32 mouse cellular contexts compared by ENCODE assay signal in the genomic region with DNA sequence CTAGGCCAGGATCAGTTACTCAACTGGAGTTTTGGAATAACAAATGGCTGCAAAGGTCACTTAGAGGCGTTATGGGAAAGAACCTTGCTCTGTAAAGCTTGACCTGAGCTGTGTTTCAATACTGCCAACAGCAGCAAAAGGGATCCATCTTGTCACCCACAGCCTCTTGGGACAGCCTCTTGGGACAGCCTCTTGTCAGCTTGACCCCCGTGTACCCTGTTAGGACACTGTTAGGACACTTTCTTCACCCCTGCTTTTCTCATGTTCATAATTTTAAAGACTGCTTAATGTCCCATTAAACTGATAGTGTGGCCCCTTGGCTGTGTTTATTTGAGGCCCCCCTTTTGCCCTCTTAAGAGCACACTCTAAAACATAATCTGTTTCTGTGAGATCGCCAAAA. TPM values are rescaled to one million over a fixed set of nuclear protein-coding genes. Genes with fewer than 3 reads are reported as not detected.
DNase-seq lines count a peak whose midpoint lies in the region; ATAC-seq and TF ChIP-seq lines count a peak whose summit lies in the region.
"Had no signal": no experiment of that assay in that cellular context is flagged by ENCODE, and none has a peak within 500 bp of the region (broad histone marks: within the 10 kb centered on the region; RNA-seq: fewer than 3 reads in every experiment).

No protein-coding gene starts in this region.

- TF ChIP-seq CTCF in gastrocnemius, adult 2 months (IDR thresholded peaks at IDR 0.05) = no peak
- no peak for TF ChIP-seq CTCF in lung, postnatal 0 days (IDR thresholded peaks at IDR 0.05)

- no peak for TF ChIP-seq EP300 in lung, postnatal 0 days (IDR thresholded peaks at IDR 0.05)

- ATAC-seq in lung, postnatal 0 days = peak; percentile 27; the same call in 1 of the 2 replicates
- peak; percentile 86 for ATAC-seq in kidney, embryonic 16.5 days (ENCODE audit: low FRiP score, low TSS enrichment)
- no peak for ATAC-seq in cerebellum, adult (ENCODE audit: insufficient number of reproducible peaks, low FRiP score, low TSS enrichment)
- ATAC-seq: intestine, embryonic 16.5 days; Patski had no signal

- H3K9ac ChIP-seq in lung, postnatal 0 days (replicated peaks; ENCODE audit: low read depth) = no peak overlapping the region
- H3K9ac ChIP-seq in kidney, embryonic 16.5 days (replicated peaks; ENCODE audit: low read length) = no peak overlapping the region
- H3K9ac ChIP-seq: forebrain, embryonic 12.5 days; hindbrain, embryonic 13.5 days; liver, embryonic 15.5 days had no signal

- no peak for DNase-seq in gastrocnemius, adult 2 months
- DNase-seq in gastrocnemius, adult 18-20 months (ENCODE audit: low spot score) = no peak
- DNase-seq in lung, postnatal 0 days (ENCODE audit: low spot score) = peak; percentile 44
- no peak for DNase-seq in lung, postnatal 4 days
- no peak for DNase-seq in cerebellum, adult 9-10 months
- DNase-seq in spleen, postnatal 10 days (ENCODE audit: low spot score in 2 of 2) = no peak
- DNase-seq: adrenal gland, adult 2 months; cerebellum, adult 18-20 months; cerebellum, postnatal 14 days; gastrocnemius, postnatal 25 days; heart, adult 18-20 months; heart, postnatal 4 days; layer of hippocampus, postnatal 36 days; left cerebral cortex, postnatal 4 days; liver; midbrain, embryonic 14.5 days; right cerebral cortex, postnatal 25 days had no signal

- peaks cover 16% of the 10 kb centered on the region; the same call in 1 of the 2 replicates for H3K4me1 ChIP-seq in lung, postnatal 0 days (ENCODE audit: insufficient read depth, low read depth, low read length)
- peaks cover 16% of the 10 kb centered on the region for H3K4me1 ChIP-seq in kidney, embryonic 16.5 days (ENCODE audit: insufficient read depth, low read length)
- H3K4me1 ChIP-seq: forebrain, embryonic 12.5 days; liver, embryonic 15.5 days had no signal

- H3K4me3 ChIP-seq in gastrocnemius, adult 2 months = no peak overlapping the region
- no peak overlapping the region for H3K4me3 ChIP-seq in lung, postnatal 0 days (ENCODE audit: low read depth, low read length)
- no peak overlapping the region for H3K4me3 ChIP-seq in kidney, embryonic 16.5 days (ENCODE audit: low read length)
- H3K4me3 ChIP-seq: erythroblast, embryonic 14.5 days; forebrain, embryonic 12.5 days; hindbrain, embryonic 13.5 days; liver, embryonic 15.5 days had no signal

- H3K9me3 ChIP-seq in lung, postnatal 0 days (ENCODE audit: low read length) = no peaks in the 10 kb centered on the region
- no peaks in the 10 kb centered on the region for H3K9me3 ChIP-seq in kidney, embryonic 16.5 days (ENCODE audit: low read length)
- H3K9me3 ChIP-seq: forebrain, embryonic 12.5 days; hindbrain, embryonic 13.5 days; liver, embryonic 15.5 days had no signal

- no peaks in the 10 kb centered on the region for H3K27me3 ChIP-seq in lung, postnatal 0 days (replicated peaks; ENCODE audit: insufficient read depth, low read length)
- H3K27me3 ChIP-seq in kidney, embryonic 16.5 days (ENCODE audit: insufficient read depth, low read length) = 0 out of 2 replicates have a peak, but pooled peaks cover 2% of the 10 kb centered on the region
- H3K27me3 ChIP-seq: forebrain, embryonic 12.5 days; hindbrain, embryonic 13.5 days; liver, embryonic 15.5 days; Patski had no signal

- WGBS in lung, postnatal 0 days = 37% methylated on average over 3 of the region's 3 CpGs
- WGBS in kidney, embryonic 16.5 days = 21% methylated on average over 3 of the region's 3 CpGs

- no peaks in the 10 kb centered on the region for H3K36me3 ChIP-seq in lung, postnatal 0 days (ENCODE audit: insufficient read depth, low read length)
- no peaks in the 10 kb centered on the region for H3K36me3 ChIP-seq in kidney, embryonic 16.5 days (ENCODE audit: insufficient read depth, low read length)
- H3K36me3 ChIP-seq: forebrain, embryonic 12.5 days; hindbrain, embryonic 13.5 days had no signal

- H3K4me2 ChIP-seq in lung, postnatal 0 days (replicated peaks; ENCODE audit: low read depth, low read length) = no peak overlapping the region
- H3K4me2 ChIP-seq in kidney, embryonic 16.5 days (replicated peaks; ENCODE audit: low read depth, low read length) = no peak overlapping the region
- H3K4me2 ChIP-seq: forebrain, embryonic 12.5 days; heart, embryonic 11.5 days; hindbrain, embryonic 13.5 days; liver, embryonic 15.5 days had no signal

- peak overlapping the region; percentile 57 for H3K27ac ChIP-seq in gastrocnemius, adult 2 months
- peak overlapping the region; percentile 74 for H3K27ac ChIP-seq in lung, postnatal 0 days (ENCODE audit: low read length)
- no peak overlapping the region for H3K27ac ChIP-seq in kidney, embryonic 16.5 days (ENCODE audit: low read length)
- H3K27ac ChIP-seq: forebrain, embryonic 12.5 days; hindbrain, embryonic 13.5 days; liver, embryonic 15.5 days; macrophage had no signal

- intact Hi-C loops in gastrocnemius, adult 2 months (cut with DNase I) = no loop called here

RNA-seq across cellular contexts. Expression of gene Oit3, which starts 17.1 kb away (rescaled TPM):
- total RNA-seq in gastrocnemius, adult 2 months (2021) = under 1 TPM in 1 of 2 experiments, not detected in 1; 0.11 TPM
- not detected for total RNA-seq in gastrocnemius, adult 18-20 months (2021)
- 1.1 and 1.7 TPM in 2 replicates for polyA plus RNA-seq in lung, postnatal 0 days (2015; fragmentation: Nextera tagmentation; extraction: Ambion mirVana)
- 2.0 and 2.3 TPM in 2 replicates for polyA plus RNA-seq in kidney, embryonic 16.5 days (2015; fragmentation: Nextera tagmentation; extraction: Ambion mirVana)
- total RNA-seq: heart, adult 18-20 months; layer of hippocampus, postnatal 36 days; megakaryocyte-erythroid progenitor cell, adult 5-6 weeks; MEL had no signal

RNA-seq across cellular contexts. Expression of gene Pla2g12b, which starts 21.0 kb away (rescaled TPM):
- not detected for total RNA-seq in gastrocnemius, adult 2 months (2021)
- not detected for total RNA-seq in gastrocnemius, adult 18-20 months (2021)
- polyA plus RNA-seq in lung, postnatal 0 days (2015; fragmentation: Nextera tagmentation; extraction: Ambion mirVana) = 0.12 and 0.43 TPM in 2 replicates
- polyA plus RNA-seq in kidney, embryonic 16.5 days (2015; fragmentation: Nextera tagmentation; extraction: Ambion mirVana) = 0.27 and 0.44 TPM in 2 replicates
- total RNA-seq: adrenal gland, adult 2 months; gastrocnemius, postnatal 25 days; heart, adult 18-20 months; layer of hippocampus, postnatal 36 days; left cerebral cortex, postnatal 4 days; megakaryocyte-erythroid progenitor cell, adult 5-6 weeks; MEL; neutrophil, adult 5-6 weeks had no signal
- polyA plus RNA-seq: adrenal gland, adult 2 months; cortical plate, adult 2 months; embryonic facial prominence, embryonic 14.5 days; erythroblast, embryonic 14.5 days; forebrain, embryonic 12.5 days; hindbrain, embryonic 13.5 days; macrophage; midbrain, embryonic 14.5 days; Patski had no signal

RNA-seq across cellular contexts. Expression of gene Gm10273, which starts 29.0 kb away (rescaled TPM):
- 100 to 1,000 TPM; 149 to 171 TPM for total RNA-seq in gastrocnemius, adult 2 months (2021)
- 100 to 1,000 TPM; 113 to 128 TPM for total RNA-seq in gastrocnemius, adult 18-20 months (2021)
- polyA plus RNA-seq in lung, postnatal 0 days (2015; fragmentation: Nextera tagmentation; extraction: Ambion mirVana) = 4.4 and 12.7 TPM in 2 replicates
- 8.4 and 21.9 TPM in 2 replicates for polyA plus RNA-seq in kidney, embryonic 16.5 days (2015; fragmentation: Nextera tagmentation; extraction: Ambion mirVana)
- polyA plus RNA-seq: embryonic facial prominence, embryonic 14.5 days; intestine, embryonic 16.5 days had no signal
